Mouse (Mus musculus) forebrain, embryonic 13.5 days (tissue): ENCODE measurements around the gene Gtf3c2. TPM values are rescaled to one million over a fixed set of nuclear protein-coding genes. Genes with fewer than 3 reads are reported as not detected.
"Not testable (repeated sequence)": the region's sequence is repeated elsewhere in the genome, so short reads cannot be mapped to it uniquely, and the experiment has no call there.

Experiments
- ATAC-seq: fragments of 200-750 bp; cut with Nextera tagmentation; 2 replicates; pipeline ENCODE4 v1.8.0; 2017
- H3K27ac ChIP-seq: fragments of 300-500 bp; sonication (generic); 2 replicates; pipeline ENCODE4 v1.5.1; 2015; ENCODE audit warnings: inconsistent platforms, mild to moderate bottlenecking, moderate library complexity
- H3K27me3 ChIP-seq: fragments of 300-500 bp; sonication (generic); 2 replicates; pipeline ENCODE4 v1.6.1; 2015; ENCODE audit warnings: mild to moderate bottlenecking, inconsistent platforms
- H3K36me3 ChIP-seq: fragments of 300-500 bp; sonication (generic); 2 replicates; pipeline ENCODE4 v1.6.1; 2015; ENCODE audit warnings: mild to moderate bottlenecking, inconsistent platforms; ENCODE audit not compliant: poor library complexity, severe bottlenecking
- H3K4me1 ChIP-seq: fragments of 300-500 bp; sonication (generic); 2 replicates; pipeline ENCODE4 v1.6.1; 2015; ENCODE audit warnings: inconsistent platforms
- H3K4me2 ChIP-seq: fragments of 300-500 bp; sonication (generic); 2 replicates; pipeline ENCODE4 v1.6.1; 2015; ENCODE audit warnings: inconsistent platforms, mild to moderate bottlenecking, moderate library complexity
- H3K4me3 ChIP-seq: fragments of 300-500 bp; sonication (generic); 2 replicates; pipeline ENCODE4 v1.5.1; 2015; ENCODE audit warnings: mild to moderate bottlenecking, inconsistent platforms
- H3K9ac ChIP-seq: fragments of 300-500 bp; sonication (generic); 2 replicates; pipeline ENCODE4 v1.6.1; 2015; ENCODE audit warnings: mild to moderate bottlenecking, inconsistent platforms
- H3K9me3 ChIP-seq: fragments of 300-500 bp; sonication (generic); replicated peaks from 2 replicates; pipeline ENCODE4 v1.6.1; 2016; ENCODE audit warnings: inconsistent platforms
- WGBS: fragments of 180-500 bp; shearing (Covaris S2); methylation state at CpG from one replicate; pipeline ENCODE4 v1.1.7; 2015; 5-methylcytosine and 5-hydroxymethylcytosine counted together
- polyA plus RNA-seq: library from polyadenylated mRNA; unstranded; fragments of >200 nt; fragmentation: Nextera tagmentation; extraction: Ambion mirVana; gene quantifications from 2 replicates; pipeline ENCODE4 v1.2.1, GENCODE M21; 2015

Gene Gtf3c2
- 76.5 and 86.9 TPM in 2 replicates for polyA plus RNA-seq

GRCm38 (mm10) chr5:31179766-31180630 is at the start of gene Gtf3c2, which contains the start of gene Gm29609:
Gene Gtf3c2, minus strand, starts transcription at chr5:31180144.
Gene Gm29609, minus strand, starts transcription at chr5:31179911.
- Histone ChIP-seq H3K27ac (peak within 1 kb of the TSS; percentile 99), H3K4me2 (peak within 1 kb of the TSS; percentile 92), H3K4me3 (peak within 1 kb of the TSS; percentile 93), H3K9me3 (no peaks in the 10 kb centered on the region), H3K36me3 (0 out of 2 replicates have a peak, but pooled peaks cover 6% of the 10 kb centered on the region), H3K4me1 (peaks cover 30% of the 10 kb centered on the region), H3K27me3 (no peaks in the 10 kb centered on the region), H3K9ac (peak within 1 kb of the TSS; percentile 82)
- WGBS = under 1% methylated on average over 59 of the region's 59 CpGs
- peak; percentile 98 for ATAC-seq

DNA sequence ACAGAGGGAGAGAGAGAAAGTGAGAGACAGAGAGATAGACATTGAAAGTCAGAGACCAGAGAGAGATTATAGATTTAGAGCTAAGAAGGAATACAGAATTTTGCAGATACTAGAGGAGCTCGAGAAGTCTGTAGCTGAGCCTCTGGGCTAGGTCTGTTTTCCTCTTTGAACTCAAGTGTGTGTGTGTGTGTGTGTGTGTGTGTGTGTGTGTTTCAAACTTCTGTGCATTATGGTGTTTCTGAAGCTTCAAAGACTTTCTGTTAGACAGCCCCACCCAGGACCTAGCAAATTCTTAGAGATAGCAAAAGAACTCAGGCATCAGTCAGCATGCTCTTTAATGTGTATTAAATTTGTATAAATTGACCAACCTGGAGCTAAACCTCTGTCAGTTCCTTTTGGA is 46.7 kb upstream of the Gtf3c2 start:
- Histone ChIP-seq H3K36me3 (no peaks in the 10 kb centered on the region), H3K4me1 (no peaks in the 10 kb centered on the region), H3K9ac (no peak overlapping the region), H3K4me2 (no peak overlapping the region), H3K27me3 (no peaks in the 10 kb centered on the region), H3K27ac (no peak overlapping the region), H3K4me3 (no peak overlapping the region), H3K9me3 (no peaks in the 10 kb centered on the region)
- 67% methylated on average over 1 of the region's 1 CpGs for WGBS
- no peak for ATAC-seq

GRCm38 (mm10) chr5:31222696-31223095 is 42.8 kb upstream of the Gtf3c2 start:
- ATAC-seq = no peak
- Histone ChIP-seq H3K27me3 (no peaks in the 10 kb centered on the region), H3K36me3 (no peaks in the 10 kb centered on the region), H3K9ac (no peak overlapping the region), H3K4me1 (peaks cover 14% of the 10 kb centered on the region), H3K27ac (no peak overlapping the region), H3K4me3 (no peak overlapping the region), H3K9me3 (no peaks in the 10 kb centered on the region), H3K4me2 (no peak overlapping the region)
- WGBS = 96% methylated on average over 9 of the region's 9 CpGs

DNA sequence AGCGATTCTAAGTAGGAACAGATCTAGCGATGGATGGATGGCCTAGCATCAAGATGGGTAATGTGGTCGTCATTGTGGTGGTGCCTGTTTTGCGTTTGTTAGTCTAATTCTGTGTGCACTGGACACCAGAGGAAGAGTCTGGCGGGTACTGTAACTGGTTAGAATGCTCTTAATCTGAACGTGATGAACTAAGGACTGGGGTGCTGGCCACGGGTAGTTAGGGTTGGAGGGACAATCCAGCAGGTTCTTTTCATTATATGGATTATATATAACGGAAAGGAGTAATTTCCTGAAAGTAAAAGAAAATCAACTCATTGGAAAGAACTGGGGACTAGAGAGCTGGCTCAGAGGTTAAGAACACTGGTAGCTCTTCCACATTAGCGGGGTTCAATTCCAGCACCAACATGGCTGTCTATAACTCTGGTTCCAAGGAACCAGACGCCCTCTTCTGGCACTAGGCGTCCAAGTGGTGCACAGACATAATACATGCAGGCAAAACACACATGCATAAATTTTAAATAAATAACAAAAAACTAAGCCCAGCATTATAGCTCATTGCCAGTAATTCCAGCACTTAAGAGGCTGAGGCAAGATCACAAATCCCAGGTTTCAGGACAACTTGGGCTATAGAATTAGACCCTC is 41.5 kb upstream of the Gtf3c2 start:
- Histone ChIP-seq H3K27ac (peak overlapping the region; percentile 87), H3K36me3 (no peaks in the 10 kb centered on the region), H3K27me3 (no peaks in the 10 kb centered on the region), H3K4me2 (peak overlapping the region; percentile 79), H3K9ac (peak overlapping the region; percentile 92), H3K4me3 (peak overlapping the region; percentile 90), H3K9me3 (no peaks in the 10 kb centered on the region), H3K4me1 (peaks cover 18% of the 10 kb centered on the region)
- no peak; the same call in 1 of the 2 replicates for ATAC-seq
- WGBS = 10% methylated on average over 11 of the region's 11 CpGs

- peak within 1 kb of the TSS; percentile 92 for H3K9ac ChIP-seq
- H3K36me3 ChIP-seq = no peaks in the 10 kb centered on the region
- WGBS = under 1% methylated on average over 70 of the region's 70 CpGs
- no peaks in the 10 kb centered on the region for H3K9me3 ChIP-seq
- peak within 1 kb of the TSS; percentile 79 for H3K4me2 ChIP-seq
- ATAC-seq = peak; percentile 96
- H3K4me1 ChIP-seq = peaks cover 18% of the 10 kb centered on the region
- H3K27ac ChIP-seq = peak within 1 kb of the TSS; percentile 87
- H3K27me3 ChIP-seq = no peaks in the 10 kb centered on the region
- peak within 1 kb of the TSS; percentile 90 for H3K4me3 ChIP-seq
These were observed 40.7 kb upstream of the Gtf3c2 start, which contains the start of gene Ppm1g for GRCm38 (mm10) chr5:31220448-31221303. Gene Ppm1g, minus strand, starts transcription at chr5:31220687.

DNA sequence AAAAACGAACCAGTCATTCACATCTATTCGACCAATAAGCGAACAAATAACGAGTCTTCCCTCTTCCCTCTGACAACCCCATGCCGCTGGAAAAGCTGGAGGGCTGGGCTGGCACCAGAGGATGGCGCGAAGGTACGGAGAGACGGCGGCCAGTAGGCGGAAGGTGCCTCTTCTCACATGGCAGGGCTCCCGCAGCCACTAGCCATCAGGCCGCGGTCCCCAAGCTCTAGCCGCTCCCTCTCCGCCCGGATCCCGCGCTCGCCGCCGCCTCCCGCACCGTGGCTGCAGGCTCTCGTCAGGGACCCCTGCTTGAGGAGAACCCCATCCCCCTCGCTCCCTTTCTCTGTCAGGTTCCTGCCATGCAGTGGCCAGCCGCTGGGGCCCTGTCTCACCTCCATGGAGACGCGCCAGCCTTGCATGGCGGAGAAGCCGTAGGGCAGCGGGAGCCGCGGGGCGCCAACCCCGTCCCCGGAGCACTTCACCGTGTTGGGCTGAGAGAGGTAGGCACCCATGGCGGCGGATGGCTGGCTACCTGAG is 40.0 kb upstream of the Gtf3c2 start:
- ATAC-seq = peak; percentile 77
- H3K27me3 ChIP-seq = no peaks in the 10 kb centered on the region
- no peaks in the 10 kb centered on the region for H3K9me3 ChIP-seq
- WGBS = under 1% methylated on average over 40 of the region's 40 CpGs
- peak overlapping the region; percentile 92 for H3K9ac ChIP-seq
- peak overlapping the region; percentile 87 for H3K27ac ChIP-seq
- no peaks in the 10 kb centered on the region for H3K36me3 ChIP-seq
- peaks cover 18% of the 10 kb centered on the region for H3K4me1 ChIP-seq
- peak overlapping the region; percentile 90 for H3K4me3 ChIP-seq
- H3K4me2 ChIP-seq = peak overlapping the region; percentile 79

DNA sequence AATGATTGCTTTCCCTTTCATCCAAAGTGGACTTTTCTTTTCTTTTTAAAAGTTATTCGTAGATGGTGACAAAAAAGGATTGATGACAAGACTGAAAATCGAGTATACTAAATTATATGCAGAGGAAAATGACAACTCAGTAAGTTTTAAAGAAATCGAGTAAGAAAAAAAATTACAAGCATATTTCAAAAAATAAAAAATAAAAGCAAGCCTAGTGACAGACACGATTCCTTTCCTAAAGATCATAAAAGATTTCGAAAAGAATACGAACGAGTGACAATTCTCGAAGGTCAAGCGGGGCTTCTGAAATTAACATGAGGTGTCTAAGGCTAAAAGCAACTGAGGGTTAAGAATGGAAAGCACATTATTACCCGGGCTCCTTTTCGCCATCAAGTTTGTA is 39.5 kb upstream of the Gtf3c2 start:
- H3K4me3 ChIP-seq = peak overlapping the region; percentile 90
- no peaks in the 10 kb centered on the region for H3K27me3 ChIP-seq
- WGBS = 2% methylated on average over 11 of the region's 11 CpGs
- H3K4me1 ChIP-seq = peaks cover 18% of the 10 kb centered on the region
- peak overlapping the region; percentile 87 for H3K27ac ChIP-seq
- no peaks in the 10 kb centered on the region for H3K9me3 ChIP-seq
- no peak for ATAC-seq
- H3K9ac ChIP-seq = peak overlapping the region; percentile 92
- H3K4me2 ChIP-seq = peak overlapping the region; percentile 79
- no peaks in the 10 kb centered on the region for H3K36me3 ChIP-seq

- peaks cover 18% of the 10 kb centered on the region for H3K4me1 ChIP-seq
- 2% methylated on average over 2 of the region's 2 CpGs for WGBS
- no peak overlapping the region; the same call in 1 of the 2 replicates for H3K9ac ChIP-seq
- no peaks in the 10 kb centered on the region for H3K9me3 ChIP-seq
- peak overlapping the region; percentile 90 for H3K4me3 ChIP-seq
- H3K4me2 ChIP-seq = peak overlapping the region; percentile 79
- no peak for ATAC-seq
- H3K36me3 ChIP-seq = no peaks in the 10 kb centered on the region
- no peaks in the 10 kb centered on the region for H3K27me3 ChIP-seq
- no peak overlapping the region for H3K27ac ChIP-seq
These were observed 39.1 kb upstream of the Gtf3c2 start for GRCm38 (mm10) chr5:31219070-31219469.

- no peaks in the 10 kb centered on the region for H3K9me3 ChIP-seq
- ATAC-seq = no peak
- H3K9ac ChIP-seq = no peak overlapping the region
- 69% methylated on average over 7 of the region's 7 CpGs for WGBS
- H3K4me2 ChIP-seq = peak overlapping the region; percentile 79; the same call in 1 of the 2 replicates
- H3K36me3 ChIP-seq = no peaks in the 10 kb centered on the region
- H3K4me1 ChIP-seq = peaks cover 18% of the 10 kb centered on the region
- H3K27ac ChIP-seq = no peak overlapping the region
- no peaks in the 10 kb centered on the region for H3K27me3 ChIP-seq
- no peak overlapping the region for H3K4me3 ChIP-seq
These were observed 38.4 kb upstream of the Gtf3c2 start for GRCm38 (mm10) chr5:31218294-31218693.

DNA sequence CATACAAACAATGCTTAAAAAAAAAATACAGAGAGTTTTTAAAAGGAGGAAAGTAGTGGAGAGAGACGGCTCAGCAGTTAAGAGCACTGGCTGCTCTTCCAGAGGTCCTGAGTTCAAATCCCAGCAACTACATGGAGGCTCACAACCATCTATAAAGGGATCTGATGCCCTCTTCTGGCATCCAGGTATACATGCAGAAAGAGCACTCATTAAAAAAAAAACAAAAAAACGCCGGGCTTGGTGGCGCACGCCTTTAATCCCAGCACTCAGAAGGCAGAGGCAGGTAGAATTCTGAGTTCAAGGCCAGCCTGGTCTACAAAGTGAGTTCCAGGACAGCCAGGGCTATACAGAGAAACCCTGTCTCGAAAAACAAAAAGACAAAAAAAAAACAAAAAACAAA is 36.6 kb upstream of the Gtf3c2 start:
- not testable (repeated sequence) for ATAC-seq, H3K9me3 ChIP-seq, H3K4me2 ChIP-seq, H3K27ac ChIP-seq, H3K27me3 ChIP-seq, H3K36me3 ChIP-seq, H3K4me3 ChIP-seq, H3K9ac ChIP-seq
- peaks cover 18% of the 10 kb centered on the region for H3K4me1 ChIP-seq
- WGBS = 96% methylated on average over 6 of the region's 6 CpGs

DNA sequence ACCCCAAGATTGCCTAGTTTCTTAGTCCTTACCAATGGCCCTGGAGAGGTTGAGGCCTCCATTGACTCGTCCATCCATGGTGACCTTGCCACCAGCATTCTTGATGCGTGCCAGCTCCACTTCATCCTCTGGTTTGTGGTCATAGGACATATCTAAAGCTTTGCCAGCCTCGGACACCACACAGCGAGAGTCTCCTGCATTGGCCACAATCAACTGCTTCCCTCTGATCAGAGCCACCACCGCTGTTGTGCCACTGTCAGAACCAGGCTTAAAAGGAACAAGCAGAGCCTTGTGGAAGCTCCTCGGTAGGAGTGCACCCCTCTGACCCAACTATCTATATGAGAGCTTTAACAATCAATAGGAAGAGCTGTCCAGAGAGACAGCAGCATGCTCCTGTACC is 24.5 kb upstream of the Gtf3c2 start:
- WGBS = over 99% methylated on average over 6 of the region's 6 CpGs
- H3K27me3 ChIP-seq = no peaks in the 10 kb centered on the region
- peaks cover 24% of the 10 kb centered on the region for H3K4me1 ChIP-seq
- H3K9ac ChIP-seq = no peak overlapping the region
- no peak overlapping the region for H3K27ac ChIP-seq
- H3K36me3 ChIP-seq = peaks cover 66% of the 10 kb centered on the region
- peaks cover 5% of the 10 kb centered on the region for H3K9me3 ChIP-seq
- no peak overlapping the region for H3K4me2 ChIP-seq
- no peak overlapping the region for H3K4me3 ChIP-seq
- no peak for ATAC-seq
